In the genomic region with DNA sequence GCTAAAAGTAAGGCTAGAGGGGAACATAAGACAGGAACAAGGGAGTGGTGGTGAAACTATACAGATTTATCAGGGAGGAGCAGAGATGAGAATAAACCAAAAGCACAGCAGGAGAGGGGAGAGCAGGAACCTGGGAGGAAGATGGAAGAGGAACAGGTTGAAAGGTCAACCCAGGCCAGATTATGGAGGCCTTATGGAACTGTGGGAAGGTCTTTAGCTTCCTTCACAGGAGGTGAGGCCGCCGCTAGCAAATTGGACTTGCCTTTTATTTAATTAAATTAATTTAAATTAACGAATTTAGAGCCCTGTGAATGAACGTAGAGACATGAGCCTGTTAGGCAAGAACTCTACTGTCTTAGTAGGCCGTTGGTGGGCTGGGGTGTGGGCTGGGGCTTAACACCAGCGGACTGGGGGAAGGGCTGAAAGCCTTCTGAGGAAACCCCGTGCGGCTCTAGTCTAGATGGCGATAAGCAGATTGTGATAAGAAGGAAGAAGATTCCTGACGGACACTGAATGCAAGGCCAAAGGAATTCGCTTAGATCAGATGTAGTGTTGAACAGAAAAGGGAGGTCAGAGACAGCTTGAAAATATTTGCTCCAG, we compare ENCODE assay signal across 9 mouse cellular contexts.
DNase-seq lines count a peak whose midpoint lies in the region; ATAC-seq and TF ChIP-seq lines count a peak whose summit lies in the region.
"Had no signal": no experiment of that assay in that cellular context is flagged by ENCODE, and none has a peak within 500 bp of the region (broad histone marks: within the 10 kb centered on the region; RNA-seq: fewer than 3 reads in every experiment).

No protein-coding gene starts in this region.

- no peaks in the 10 kb centered on the region for H3K27me3 ChIP-seq in kidney, embryonic 15.5 days
- no peaks in the 10 kb centered on the region for H3K27me3 ChIP-seq in intestine, embryonic 14.5 days (replicated peaks; ENCODE audit: control insufficient read depth, insufficient read depth, low read length)
- no peaks in the 10 kb centered on the region for H3K27me3 ChIP-seq in kidney, adult 2 months (replicated peaks; ENCODE audit: control insufficient read depth, insufficient read depth, low read length)

- H3K9me3 ChIP-seq in kidney, embryonic 15.5 days (replicated peaks), result no peaks in the 10 kb centered on the region
- no peaks in the 10 kb centered on the region for H3K9me3 ChIP-seq in intestine, embryonic 14.5 days (ENCODE audit: control insufficient read depth, low read length)

- H3K36me3 ChIP-seq in kidney, embryonic 15.5 days, result no peaks in the 10 kb centered on the region
- H3K36me3 ChIP-seq in intestine, embryonic 14.5 days (ENCODE audit: control insufficient read depth, insufficient read depth, low read length), result no peaks in the 10 kb centered on the region
- H3K36me3 ChIP-seq in kidney, adult 2 months (ENCODE audit: control insufficient read depth, insufficient read depth, low read length), result no peaks in the 10 kb centered on the region

- TF ChIP-seq CTCF in brain, embryonic 14.5 days (IDR thresholded peaks at IDR 0.05; ENCODE audit: borderline replicate concordance, extremely low read depth, insufficient read depth, insufficient read length), result no peak
- TF ChIP-seq CTCF in kidney, adult 2 months (conservative IDR thresholded peaks at IDR 0.05; ENCODE audit: insufficient read depth, insufficient read length, low read depth, low read length), result no peak

- 0 out of 2 replicates have a peak overlapping the region, but pooled peaks have one; percentile 6 for H3K27ac ChIP-seq in kidney, embryonic 15.5 days
- H3K27ac ChIP-seq in intestine, embryonic 14.5 days (ENCODE audit: low read depth), result no peak overlapping the region; the same call in 1 of the 2 replicates
- H3K27ac ChIP-seq in kidney, adult 2 months (ENCODE audit: insufficient read depth, low read depth, low read length), result no peak overlapping the region

- TF ChIP-seq POLR2A in brain, embryonic 14.5 days (IDR thresholded peaks at IDR 0.05; ENCODE audit: borderline replicate concordance, extremely low read depth, insufficient read depth, insufficient read length, poor library complexity, severe bottlenecking), result no peak
- TF ChIP-seq POLR2A in kidney, adult 2 months (IDR thresholded peaks at IDR 0.05; ENCODE audit: low read depth, low read length), result no peak

- 50% methylated on average over 11 of the region's 11 CpGs for WGBS in kidney, embryonic 15.5 days
- 37% methylated on average over 11 of the region's 11 CpGs for WGBS in intestine, embryonic 14.5 days
- WGBS in kidney, adult 2 months, result 70% methylated on average over 11 of the region's 11 CpGs

- peak overlapping the region; percentile 65 for H3K4me2 ChIP-seq in kidney, embryonic 15.5 days
- peak overlapping the region; percentile 67 for H3K4me2 ChIP-seq in intestine, embryonic 14.5 days (ENCODE audit: low read length)

- H3K9ac ChIP-seq in kidney, embryonic 15.5 days, result no peak overlapping the region
- H3K9ac ChIP-seq in intestine, embryonic 14.5 days (ENCODE audit: low read length), result no peak overlapping the region; the same call in 1 of the 2 replicates

- no peak for ATAC-seq in kidney, embryonic 15.5 days (replicated peaks; ENCODE audit: low FRiP score)
- ATAC-seq in intestine, embryonic 14.5 days (replicated peaks; ENCODE audit: low FRiP score, low TSS enrichment, low read depth), result no peak

- peak overlapping the region; percentile 69 for H3K4me3 ChIP-seq in kidney, embryonic 15.5 days (replicated peaks)
- H3K4me3 ChIP-seq in intestine, embryonic 14.5 days (ENCODE audit: low read depth, low read length), result peak overlapping the region; percentile 61
- no peak overlapping the region for H3K4me3 ChIP-seq in kidney, adult 2 months (ENCODE audit: insufficient read depth, low read depth, low read length)

- H3K4me1 ChIP-seq in kidney, embryonic 15.5 days, result peaks cover 41% of the 10 kb centered on the region
- H3K4me1 ChIP-seq in intestine, embryonic 14.5 days (replicated peaks; ENCODE audit: control insufficient read depth, insufficient read depth, low read length), result peaks cover 32% of the 10 kb centered on the region
- peaks cover 8% of the 10 kb centered on the region; the same call in 1 of the 2 replicates for H3K4me1 ChIP-seq in kidney, adult 2 months (ENCODE audit: control insufficient read depth, insufficient read depth, low read length)

- DNase-seq in kidney, adult 11 months, result no peak
- DNase-seq in ES-CJ7 (ENCODE audit: low read depth, low spot score), result peak; percentile 35
- peak; percentile 47 for DNase-seq in brain, embryonic 14.5 days (ENCODE audit: low read depth)
- peak; percentile 51 for DNase-seq in intestine, embryonic 14.5 days (ENCODE audit: low spot score)
- no peak for DNase-seq in frontal cortex, postnatal 25 days (ENCODE audit: low spot score in 2 of 2)
- DNase-seq in kidney, adult 2 months, result no peak
- DNase-seq: gastrocnemius, postnatal 36 days; left cerebral cortex, postnatal 4 days had no signal

Comparison
In these comparisons a context has a peak if more than half of its experiments do, and no peak if none do; other contexts are left out.
1. DNase-seq: peak in ES-CJ7 (single experiment), brain, embryonic 14.5 days (single experiment) and intestine, embryonic 14.5 days (single experiment); none in kidney, adult 11 months (single experiment), frontal cortex, postnatal 25 days (0 of 2) and kidney, adult 2 months (single experiment).